Mouse (Mus musculus) cerebellum, adult 8-10 months (tissue): Measurements from ENCODE around the gene Thada.
"Not testable (repeated sequence)": the region's sequence is repeated elsewhere in the genome, so short reads cannot be mapped to it uniquely, and the experiment has no call there.

Source experiments
- DNase-seq: peaks from one replicate; pipeline ENCODE4 v3.0.0; 2022

Thada gene

DNA sequence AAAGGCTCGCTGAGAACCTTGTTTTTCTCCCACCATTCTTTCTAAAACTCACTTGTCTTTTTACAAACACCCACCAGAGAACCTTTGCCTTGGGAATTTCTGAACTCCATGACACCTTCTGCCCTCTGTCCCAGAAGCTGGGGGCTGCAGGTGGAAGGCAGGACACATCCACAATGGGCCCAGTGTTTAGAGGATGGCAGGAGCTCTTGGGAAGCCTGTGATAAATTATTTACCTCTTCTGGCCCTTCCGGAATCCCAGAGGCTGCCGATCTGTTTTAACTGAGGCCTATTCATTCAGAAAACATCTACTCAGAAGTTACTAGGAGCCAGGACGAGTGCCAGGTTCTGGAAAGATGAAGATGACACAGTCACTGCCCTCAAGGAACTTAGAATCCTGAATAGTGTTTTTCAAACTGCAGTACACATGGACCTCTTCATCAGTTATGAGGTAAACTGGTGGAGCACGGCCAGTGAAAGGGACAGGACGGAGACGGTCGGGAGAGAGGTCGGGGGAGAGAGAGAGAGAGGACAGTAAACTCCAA is 209.7 kb downstream of the Thada start:
- no peak for DNase-seq

DNA sequence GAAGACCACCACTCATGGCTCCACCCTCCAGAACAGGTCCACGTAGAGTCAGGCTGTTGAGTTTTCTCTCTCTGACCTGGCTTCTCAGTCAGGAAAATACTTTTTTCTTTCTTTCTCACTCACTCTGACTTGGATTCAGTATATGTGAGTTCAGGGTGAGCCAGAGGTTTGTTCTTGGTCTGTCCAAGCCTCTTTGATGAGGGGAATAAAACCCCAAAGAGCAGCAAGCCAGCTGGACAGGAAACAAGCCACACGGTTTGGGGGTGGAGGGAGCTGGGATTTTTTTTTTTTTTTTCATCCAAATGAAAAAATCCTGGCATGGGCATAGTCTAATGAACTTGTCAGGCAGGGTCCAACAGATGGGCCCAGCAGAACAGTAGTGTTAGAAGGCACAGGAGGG is 210.2 kb downstream of the Thada start:
- DNase-seq = no peak

GRCm38 (mm10) chr17:84251426-84251825 is 214.6 kb downstream of the Thada start:
- DNase-seq = no peak

DNA sequence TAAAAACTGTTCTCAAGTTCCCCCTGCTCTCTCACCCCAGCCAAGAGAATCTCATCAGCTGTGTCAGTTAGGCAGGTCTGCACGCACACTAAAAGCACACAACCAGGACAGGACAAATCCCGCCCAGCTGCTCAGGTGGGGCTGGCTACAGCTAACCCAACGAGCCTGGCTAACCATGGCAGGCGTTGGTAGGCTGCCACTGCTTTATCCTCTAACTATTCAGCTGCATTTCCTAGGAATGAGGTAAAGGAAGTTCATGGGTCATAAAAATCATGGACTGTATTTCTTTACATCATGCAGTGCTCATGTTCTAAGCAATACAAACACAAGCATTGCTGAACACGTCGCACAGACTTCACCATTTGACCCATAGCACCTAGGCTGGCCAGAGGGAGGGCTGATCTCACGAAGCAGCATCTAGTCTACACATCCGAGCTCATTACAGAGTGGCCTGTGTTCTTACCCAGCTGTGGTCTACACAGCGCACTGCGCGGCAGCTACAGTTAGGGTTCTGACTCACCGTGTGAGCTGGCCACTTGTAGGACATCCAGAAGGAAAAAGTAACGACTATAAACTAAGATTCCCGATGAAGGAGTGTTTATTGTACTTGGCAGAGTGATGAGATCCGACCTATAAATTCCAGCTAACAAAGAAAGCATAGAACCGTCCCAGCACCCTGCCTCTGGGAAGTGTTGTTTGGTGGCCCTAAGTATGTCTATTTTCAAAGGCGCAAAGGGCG is 221.7 kb downstream of the Thada start:
- no peak for DNase-seq

DNA sequence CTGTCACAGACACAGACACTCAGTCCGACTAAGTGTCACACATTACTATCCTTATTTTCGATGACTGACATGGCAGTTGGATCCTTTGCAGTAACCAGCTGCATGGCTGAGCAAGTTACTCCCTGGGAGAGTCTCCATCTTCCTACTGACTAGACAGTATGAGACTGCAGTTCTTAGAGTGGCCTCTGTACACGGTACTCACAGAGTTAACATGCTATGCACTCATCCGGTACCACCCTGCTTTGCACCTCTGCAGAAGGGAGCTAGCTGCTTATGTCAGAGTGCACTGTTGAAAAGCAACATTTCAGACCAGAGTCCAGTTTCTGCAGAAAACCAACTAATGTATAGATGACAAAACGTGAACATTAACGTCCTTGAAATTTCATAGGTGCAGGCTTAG is 222.2 kb downstream of the Thada start:
- no peak for DNase-seq

DNA sequence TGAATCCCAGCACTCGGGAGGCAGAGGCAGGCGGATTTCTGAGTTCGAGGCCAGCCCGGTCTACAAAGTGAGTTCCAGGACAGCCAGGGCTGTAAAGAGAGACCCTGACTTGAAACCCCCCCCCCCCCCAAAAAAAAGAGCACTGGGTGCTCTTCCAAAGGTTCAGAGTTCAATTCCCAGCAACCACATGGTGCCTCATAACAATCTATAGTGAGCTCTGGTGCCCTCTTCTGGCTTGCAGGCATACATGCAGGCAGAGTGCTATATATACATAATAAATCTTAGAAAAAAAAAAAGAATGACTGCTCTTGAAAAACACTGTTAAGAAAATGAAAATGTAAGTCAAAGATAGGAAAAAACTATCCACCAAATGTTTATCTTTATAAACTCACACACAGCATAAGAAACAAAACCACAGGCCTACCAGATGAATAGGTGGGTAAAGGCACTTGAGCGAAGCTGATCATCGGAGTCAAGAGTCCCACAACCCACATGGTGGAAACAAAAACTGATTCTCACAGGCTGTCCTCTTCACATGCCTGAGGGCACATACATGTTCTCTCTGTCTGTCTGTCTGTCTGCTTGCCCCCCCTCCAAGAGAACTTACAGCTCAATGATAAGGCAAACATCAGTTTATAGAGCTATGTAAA is 224.6 kb downstream of the Thada start:
- no peak for DNase-seq

- DNase-seq = no peak
These were observed 226.2 kb downstream of the Thada start for GRCm38 (mm10) chr17:84239679-84240292.

- no peak for DNase-seq
These were observed 227.8 kb downstream of the Thada start for GRCm38 (mm10) chr17:84238174-84238573.

DNA sequence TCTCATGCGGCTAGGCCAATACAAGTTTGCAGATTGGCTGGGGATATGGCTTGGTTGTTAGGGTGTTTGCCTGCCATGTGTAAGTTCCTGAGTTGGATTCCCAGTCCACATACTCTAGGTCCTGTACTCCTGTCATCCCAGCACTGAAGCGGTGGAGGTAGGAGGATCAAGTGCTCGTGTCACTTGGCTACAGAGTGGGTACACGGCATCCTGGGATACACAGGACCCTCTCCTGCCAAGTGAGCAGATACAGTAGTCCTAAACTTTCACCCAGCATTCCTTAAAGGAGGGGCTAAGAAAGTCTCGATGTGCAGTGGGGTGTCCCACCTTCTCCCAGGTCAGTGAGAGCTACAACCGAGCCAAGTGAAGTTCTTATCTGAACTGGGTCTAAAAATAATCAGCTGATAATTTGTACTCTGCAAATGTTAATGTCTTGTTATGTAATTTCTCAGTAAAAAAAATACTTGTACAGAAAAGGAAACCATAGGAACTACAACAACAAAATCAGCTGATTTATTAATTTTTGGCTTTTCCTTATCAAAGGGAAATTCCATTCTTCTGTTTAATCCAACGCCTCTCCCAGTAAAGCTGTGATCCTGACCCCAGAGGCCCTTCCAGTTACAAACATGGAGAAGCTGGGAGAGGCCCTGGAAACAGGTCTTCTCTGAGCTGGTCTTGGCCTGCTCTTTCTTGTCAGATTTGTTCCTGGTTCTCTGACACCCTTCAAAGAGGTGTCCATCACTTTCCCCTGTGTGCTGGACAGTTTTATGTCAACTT is 229.0 kb downstream of the Thada start:
- DNase-seq = no peak

- DNase-seq = no peak
These were observed 230.5 kb downstream of the Thada start for GRCm38 (mm10) chr17:84235399-84235928.

DNA sequence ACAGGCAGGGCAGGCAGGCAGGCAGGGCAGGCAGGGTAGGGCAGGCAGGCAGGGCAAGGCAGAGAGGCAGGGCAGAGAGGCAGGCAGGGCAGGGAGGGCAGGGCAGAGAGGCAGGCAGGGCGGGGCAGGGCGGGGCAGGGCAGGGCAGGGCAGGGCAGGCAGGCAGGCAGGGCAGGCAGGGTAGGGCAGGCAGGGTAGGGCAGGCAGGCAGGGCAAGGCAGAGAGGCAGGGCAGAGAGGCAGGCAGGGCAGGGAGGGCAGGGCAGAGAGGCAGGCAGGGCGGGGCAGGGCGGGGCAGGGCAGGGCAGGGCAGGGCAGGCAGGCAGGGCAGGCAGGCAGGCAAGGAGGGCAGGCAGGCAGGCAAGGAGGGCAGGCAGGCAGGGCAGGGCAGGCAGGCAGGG is 231.2 kb downstream of the Thada start:
- not testable (repeated sequence) for DNase-seq

GRCm38 (mm10) chr17:84233758-84234157 is 232.2 kb downstream of the Thada start:
- DNase-seq = no peak

DNA sequence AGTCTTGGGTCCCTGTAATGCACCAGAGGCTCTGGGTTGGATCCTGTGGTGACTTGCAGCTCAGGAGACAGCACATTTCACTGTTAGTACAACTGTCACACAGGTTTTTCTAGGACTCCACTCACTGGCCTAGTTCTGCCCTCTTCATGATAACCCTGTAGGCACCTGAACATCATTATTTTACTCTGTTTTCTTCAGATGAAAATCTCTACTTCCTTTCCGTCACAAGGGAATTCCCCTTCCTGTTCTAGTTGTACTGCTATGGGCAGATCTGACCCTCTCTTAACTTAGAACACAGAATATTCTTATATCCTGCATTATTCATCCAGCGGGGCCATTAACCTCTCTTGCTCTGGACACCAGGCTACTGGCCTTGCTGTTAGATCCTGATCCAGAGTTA is 234.6 kb downstream of the Thada start:
- no peak for DNase-seq

- DNase-seq = no peak
These were observed 237.8 kb downstream of the Thada start for GRCm38 (mm10) chr17:84228223-84228622.

DNA sequence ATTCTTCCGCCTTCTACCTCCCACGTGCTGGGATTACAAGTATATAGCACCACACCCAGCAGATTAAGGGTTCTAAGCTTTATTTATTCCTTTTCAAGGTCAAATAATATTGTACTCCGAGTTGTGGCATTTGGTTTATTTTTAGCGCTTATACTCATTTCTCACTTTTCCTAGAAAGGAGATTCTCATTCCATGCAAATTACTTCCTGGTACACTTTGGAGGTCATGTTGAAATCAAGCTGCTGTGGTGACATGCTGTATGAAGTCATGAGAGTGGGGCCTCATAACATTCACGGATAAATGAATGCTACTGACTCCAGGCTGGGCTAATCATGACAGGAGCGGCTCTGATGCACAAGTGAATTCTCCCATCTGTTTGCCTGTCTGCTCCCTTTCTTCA is 239.3 kb downstream of the Thada start:
- DNase-seq = no peak

GRCm38 (mm10) chr17:84226231-84226630 is 239.8 kb downstream of the Thada start:
- no peak for DNase-seq

DNA sequence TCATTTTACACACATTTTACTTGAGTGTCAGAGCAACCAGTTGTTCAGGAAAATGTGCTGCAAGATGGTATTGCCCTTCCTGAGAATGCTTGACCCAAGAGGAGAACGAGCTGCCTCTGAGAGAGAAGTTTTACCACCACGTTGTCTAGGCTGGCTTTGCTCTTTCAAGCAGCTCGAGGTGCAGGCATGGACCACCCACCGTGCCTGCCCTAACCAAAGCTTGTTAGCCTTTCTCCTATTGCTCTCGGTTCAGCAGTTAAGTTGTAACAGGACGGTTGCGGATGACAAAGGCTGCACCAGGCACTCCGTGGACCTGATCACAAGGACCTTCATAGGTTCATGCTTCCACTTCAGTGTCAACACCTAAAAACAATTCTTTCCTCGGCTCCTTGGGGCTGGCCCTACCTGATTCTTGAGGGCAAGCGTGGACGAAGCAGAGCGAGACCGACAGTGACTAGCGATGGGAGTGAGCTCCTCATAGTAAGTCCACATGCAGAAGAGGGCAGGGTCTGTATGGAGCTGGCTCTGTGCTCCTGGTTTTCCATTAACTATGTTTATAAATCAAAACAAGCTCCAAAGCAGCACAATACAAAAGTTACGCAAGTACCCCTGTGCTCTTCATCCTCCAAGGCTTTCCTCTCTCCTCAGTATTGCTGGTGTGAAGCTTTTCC is 241.7 kb downstream of the Thada start:
- DNase-seq = no peak

DNA sequence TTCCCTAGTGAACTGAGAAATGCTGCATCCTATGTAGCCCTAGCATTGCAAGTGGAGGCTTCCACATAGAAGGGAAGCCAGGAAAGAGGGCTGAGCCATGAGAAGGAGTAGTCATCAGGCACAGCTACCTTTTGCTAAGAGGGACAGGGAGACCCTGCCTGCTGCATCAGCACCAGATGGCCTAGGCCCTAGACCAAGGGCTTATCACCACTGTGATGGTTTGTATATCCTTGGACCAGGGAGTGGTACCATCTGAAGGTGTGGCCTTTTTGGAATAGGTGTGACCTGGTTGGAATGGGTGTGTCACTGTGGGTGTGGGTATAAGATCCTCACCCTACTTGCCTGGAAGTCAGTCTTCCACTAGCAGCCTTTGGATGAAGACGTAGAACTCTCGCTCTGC is 247.2 kb downstream of the Thada start:
- not testable (repeated sequence) for DNase-seq

- DNase-seq = no peak
These were observed 248.3 kb downstream of the Thada start for GRCm38 (mm10) chr17:84217696-84218095.

DNA sequence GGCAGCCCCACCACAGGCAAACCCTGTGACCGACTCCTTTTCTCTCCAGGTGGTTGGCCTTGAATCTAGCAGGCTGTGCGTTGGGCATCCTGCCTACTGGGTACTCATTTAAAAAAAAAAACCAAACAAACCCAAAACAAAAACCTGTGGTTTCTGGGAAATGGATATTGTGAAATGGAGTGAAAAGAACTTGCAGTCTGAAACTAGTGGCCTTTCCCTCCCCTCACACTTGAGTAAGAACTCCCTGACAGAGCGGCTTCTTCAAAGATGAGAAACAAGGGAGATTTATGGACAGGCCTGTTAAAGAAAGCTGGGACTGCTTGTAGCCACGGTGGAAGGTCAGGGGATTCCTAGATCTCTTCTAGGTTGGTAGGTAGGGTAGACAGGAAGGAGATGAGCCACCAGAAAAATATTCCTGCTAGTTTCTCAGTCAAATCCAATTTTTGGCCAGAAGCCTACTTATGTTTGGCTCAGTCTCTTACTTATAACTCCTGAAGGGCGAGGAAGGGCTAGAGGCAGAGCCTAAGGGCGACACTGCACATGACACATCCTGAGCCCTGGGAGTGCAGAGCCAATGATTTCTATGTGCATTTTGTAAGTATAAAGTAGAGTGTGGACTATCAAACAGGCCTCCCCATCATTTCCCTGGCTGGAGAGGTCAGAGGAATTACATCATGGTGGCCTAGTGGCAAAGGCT is 250.6 kb downstream of the Thada start:
- DNase-seq = no peak

DNA sequence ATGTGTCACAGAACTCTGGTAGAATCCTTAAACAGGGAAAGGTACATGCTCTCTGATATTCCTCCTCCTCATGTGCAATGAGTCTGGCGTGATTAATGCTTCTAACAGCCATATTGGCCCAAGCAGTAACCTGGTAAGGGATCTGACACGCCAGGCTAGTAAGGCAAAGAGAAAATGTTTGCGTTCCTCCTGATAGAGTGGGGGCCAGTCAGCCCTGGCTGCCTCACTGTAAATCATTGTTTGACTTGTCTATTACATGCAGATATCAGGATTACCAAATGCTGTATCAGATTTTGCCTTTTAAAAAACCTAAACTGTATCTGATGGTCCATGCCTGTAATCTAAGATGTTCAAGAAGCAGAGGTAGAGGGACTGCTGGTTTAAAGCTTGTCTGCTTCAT is 252.5 kb downstream of the Thada start:
- DNase-seq = no peak

GRCm38 (mm10) chr17:84207611-84208010 is 258.4 kb downstream of the Thada start:
- no peak for DNase-seq
